Mouse (Mus musculus) kidney, adult 18-20 months (tissue): ENCODE data around the gene Prrg2.
"Not testable (repeated sequence)": the region's sequence is repeated elsewhere in the genome, so short reads cannot be mapped to it uniquely, and the experiment has no call there.

Experiments
- DNase-seq: peaks from one replicate; pipeline ENCODE4 v3.0.0; 2021

Prrg2 gene

DNA sequence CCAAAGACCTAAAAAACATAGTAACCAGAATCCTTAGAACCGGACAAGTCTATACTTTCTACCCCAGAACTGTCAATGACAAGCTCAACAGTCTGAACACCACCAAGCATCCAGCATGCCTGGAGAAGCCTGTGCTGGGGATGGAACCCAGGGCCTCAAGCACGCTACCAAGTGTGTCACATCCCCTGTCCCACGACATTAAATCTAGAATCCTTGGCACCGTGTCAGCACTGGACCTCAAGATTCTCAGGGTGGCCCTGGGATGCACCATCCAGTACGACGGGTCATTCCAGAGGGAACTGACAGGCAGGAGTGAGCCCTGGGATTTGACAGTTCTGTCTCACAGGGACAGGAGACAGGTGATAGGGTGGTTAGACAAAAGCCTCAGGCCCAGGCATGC is 32.5 kb downstream of the Prrg2 start:
- no peak for DNase-seq

DNA sequence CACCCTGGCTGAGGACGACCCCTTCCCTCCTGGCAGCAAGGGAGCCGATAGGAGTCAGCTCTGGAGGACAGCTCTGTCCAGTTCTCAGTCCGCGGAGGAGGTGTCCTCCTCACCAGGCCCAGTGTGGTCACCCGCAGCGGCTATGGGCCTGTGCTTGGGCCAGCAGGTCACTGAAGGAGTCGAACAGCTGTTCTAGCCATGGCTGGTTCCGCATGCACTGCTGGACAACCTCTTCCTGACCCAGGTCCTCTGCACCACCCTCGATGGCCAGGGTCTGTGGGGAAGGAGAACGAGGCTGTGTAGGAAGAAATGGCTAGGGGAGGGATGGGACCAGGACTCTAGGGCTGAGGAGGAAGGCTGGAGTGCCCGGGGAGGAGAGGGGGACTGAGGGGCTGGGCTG is 34.1 kb downstream of the Prrg2 start:
- no peak for DNase-seq

DNA sequence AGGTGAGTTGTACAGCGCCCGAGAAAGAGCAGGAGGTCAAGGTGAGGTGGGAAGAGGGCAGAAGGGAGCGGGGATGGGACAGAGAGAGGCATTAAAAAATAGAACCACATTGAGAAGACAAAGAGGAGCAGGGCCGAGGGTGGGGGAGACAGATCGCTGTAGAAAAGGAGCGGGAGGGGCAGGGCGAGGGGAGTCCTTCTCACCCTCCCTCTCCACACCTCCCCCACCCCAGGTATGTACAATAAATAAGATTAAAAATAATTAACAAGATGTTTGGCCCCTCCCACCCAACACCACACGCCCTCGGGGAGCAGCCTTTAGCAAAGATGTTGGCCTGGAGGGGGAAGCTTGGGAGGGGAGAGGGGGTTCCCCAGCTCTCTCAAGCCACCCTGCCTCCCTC is 34.7 kb downstream of the Prrg2 start:
- DNase-seq, result no peak

DNA sequence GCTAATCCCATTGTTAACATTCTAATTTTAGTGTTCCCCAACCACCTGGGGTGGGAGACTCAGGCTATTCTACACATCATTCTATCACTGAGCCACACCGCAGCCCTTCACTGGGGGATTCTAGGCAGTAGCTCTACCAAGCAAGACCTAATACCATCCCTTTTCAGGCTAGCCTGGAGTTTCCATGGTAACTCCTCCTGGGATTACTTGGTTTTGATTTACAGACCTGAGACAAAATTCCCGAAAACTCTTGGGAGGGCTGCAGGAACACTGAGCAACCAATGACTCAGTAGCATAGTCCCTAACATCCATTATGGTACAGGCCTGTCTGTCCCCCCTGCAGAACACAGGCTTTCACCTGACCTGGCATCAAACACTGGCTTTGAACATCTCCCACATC is 36.2 kb downstream of the Prrg2 start:
- no peak for DNase-seq

DNA sequence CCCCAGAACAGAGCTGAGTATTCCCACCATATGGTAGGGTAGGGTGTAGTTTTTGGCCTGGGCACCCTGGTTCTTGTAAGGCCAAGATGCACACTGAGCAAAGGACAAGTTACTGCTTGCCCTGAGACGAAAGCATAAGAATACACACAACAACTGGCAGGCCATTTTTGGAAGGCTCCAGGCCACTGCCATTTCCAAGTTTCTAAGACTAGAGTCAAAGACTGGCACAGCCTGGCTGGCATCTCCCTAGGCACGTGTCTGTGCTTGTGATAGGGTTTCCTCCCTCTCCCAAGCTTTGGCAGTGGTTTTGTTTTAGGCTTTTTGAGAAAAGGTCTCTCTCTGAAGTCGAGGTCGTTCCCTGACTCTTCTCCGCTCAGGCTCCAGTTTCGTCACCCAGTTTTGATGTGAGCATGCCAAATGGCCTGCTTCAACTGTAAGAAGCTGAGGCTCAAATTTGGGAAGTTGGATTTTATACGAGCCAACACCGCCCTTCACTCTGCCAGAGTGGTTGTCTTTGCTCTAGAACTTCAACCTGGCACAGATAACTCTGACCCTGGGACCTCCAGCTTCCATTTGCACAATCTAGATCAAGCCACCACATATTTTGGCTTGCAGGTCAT is 36.8 kb downstream of the Prrg2 start:
- DNase-seq, result no peak

DNA sequence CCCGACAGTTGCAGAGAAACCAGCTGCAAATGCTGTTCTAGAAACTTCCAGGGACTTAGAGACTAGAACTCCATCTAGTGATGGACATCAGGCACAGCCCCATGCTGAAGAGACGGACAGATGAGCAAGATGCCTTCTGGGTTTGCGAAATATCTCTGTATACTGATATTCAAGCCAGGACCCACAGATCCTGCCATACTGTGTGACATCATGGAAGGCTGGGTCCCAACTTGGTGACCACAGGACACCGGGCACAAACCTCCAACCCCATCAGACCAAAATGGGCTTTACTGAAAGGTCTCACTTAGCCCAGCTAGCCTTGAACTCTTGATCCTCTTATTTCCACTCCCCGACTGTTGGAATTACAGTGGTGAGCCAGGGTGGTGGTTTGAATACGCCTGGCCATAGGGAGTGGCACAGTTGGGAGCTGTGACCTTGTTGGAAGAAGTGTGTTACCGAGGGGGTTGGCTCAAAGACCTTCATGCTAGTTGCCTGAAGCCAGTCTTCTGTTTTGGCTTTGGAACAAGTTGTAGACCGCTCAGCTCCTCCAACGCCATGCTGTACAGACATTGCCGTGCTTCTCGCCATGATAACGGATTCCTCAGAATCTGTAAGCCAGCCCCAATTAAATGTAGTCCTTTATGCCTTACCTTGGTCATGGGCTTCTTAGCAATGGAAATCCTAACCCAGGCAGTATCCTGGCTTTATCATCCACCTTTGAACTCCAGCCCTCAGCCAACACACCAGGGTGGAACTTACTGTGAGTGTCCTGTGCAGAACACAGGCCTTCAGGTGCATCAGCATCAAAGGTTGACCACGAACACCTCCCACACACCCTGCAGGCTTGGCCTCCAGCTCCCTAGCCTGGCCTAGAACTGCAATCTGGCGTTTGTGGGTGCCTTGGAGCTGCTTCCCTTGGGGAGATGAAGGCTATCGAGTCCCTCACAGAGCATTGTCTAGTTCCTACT is 37.9 kb downstream of the Prrg2 start:
- no peak for DNase-seq

DNA sequence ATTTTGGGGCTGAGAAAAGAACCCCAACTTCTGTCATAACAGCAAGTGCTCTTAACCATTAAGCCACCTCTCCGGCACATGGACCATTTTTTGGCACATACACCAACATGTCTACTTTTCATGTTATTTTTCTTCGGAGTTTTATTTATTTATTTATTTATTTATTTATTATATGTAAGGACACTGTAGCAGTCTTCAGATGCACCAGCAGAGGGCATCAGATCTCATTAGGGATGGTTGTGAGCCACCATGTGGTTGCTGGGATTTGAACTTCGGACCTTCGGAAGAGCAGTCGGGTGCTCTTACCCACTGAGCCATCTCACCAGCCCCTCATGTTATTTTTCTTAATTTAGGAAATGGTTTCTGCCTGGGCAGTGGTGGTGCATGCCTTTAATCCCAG is 38.8 kb downstream of the Prrg2 start:
- not testable (repeated sequence) for DNase-seq

DNA sequence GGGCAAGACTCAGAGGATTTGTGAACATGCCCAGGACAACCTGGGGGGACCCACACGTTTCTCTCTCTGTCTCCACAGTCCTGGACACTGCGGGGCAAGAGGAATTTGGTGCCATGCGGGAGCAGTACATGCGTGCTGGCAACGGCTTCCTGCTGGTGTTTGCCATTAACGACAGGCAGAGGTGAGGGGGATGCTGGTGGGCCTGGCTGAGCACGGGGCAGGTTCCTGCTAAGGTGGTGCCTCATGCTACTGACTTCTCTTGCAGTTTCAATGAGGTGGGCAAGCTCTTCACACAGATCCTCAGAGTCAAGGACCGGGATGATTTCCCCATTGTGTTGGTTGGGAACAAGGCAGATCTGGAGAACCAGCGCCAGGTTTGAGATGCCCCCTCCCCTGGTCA is 42.3 kb downstream of the Prrg2 start:
- no peak for DNase-seq

DNA sequence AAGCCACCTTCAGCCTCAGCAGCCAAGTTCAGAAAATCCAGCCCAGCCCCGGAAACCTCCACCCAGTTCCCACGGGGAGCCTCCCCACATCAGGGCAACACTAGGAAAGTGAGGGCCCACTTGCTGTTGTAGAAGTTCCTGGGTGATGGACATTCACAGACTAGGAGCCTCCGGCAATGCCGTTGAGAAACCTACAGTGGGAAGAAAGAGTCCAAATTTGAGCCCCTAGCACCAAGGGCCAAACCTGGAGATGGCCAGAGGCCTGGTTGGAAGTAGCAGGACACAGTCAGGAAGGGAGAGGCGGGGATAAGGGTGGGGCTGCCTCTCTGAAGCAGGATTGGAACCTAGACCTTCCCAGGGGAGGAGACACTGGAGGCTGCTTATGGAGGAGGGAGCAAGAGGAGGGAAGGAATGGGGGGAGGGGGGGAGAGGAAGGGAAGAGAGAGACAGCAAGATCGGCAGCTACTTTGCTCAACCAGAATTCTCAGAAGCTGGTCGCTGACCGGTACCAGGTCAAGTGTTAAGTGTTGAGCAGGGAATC is 43.4 kb downstream of the Prrg2 start:
- DNase-seq, result peak; percentile 76

DNA sequence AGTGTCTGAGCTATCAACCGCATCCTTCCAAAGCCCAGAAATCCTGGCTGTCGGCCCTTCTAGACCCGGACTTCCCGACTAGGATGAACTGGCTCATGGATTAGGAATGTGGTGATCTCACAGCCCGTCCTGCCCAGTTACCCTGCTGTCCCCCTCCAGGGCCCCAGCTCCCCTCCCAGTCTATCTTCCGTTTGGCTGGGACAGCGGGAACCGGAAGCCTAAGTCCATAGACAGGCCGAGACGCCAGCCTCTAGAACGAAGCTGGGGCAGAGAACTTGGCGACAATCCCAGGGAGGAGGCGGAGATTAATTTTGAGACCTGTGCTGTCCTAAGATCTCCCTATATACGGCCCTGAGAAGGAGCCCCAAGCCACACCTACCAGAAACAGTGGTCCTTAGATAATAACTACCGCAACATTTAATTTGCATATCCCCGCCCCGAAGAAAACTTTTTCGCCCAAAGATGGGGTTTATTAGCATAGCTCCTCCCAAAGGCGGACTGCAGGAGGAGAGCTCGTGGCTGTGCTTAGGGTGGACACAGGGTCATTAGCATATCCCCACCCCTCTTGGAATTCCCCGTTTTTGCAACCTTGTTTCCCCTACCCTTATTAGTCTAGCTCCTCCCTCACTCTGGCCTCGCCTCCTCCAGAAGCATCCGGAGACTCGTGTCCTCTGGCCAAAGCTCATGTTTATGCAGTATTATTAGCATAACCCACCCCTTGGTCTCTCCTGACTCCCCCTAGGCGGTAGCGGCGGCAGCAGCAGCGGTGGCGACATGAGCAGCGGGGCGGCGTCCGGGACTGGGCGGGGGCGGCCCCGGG is 45.0 kb downstream of the Prrg2 start, which contains the start of gene Rras:
TSS of gene Rras (plus strand) at position 720 of the 820 bp plus-strand sequence.
- peak; percentile 89 for DNase-seq

DNA sequence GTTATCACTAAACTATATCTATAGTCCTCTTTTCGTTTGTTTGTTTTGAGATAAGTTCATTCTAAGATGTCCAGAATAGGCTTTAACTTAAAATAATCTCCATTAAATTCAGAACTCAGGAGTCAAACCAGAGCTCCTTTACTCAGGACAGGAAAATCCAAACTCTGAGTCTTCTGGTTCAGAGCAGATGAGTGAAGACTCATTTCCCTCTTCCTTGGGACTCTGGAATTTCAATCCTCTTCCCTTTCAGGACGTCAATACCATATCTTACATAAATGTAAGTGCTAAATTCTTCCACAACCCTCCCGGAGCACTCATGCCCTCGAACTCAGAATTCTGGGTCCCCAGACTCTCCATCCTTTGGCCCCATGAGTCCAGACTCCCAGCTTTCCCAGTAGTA is 45.7 kb downstream of the Prrg2 start:
- no peak for DNase-seq

DNA sequence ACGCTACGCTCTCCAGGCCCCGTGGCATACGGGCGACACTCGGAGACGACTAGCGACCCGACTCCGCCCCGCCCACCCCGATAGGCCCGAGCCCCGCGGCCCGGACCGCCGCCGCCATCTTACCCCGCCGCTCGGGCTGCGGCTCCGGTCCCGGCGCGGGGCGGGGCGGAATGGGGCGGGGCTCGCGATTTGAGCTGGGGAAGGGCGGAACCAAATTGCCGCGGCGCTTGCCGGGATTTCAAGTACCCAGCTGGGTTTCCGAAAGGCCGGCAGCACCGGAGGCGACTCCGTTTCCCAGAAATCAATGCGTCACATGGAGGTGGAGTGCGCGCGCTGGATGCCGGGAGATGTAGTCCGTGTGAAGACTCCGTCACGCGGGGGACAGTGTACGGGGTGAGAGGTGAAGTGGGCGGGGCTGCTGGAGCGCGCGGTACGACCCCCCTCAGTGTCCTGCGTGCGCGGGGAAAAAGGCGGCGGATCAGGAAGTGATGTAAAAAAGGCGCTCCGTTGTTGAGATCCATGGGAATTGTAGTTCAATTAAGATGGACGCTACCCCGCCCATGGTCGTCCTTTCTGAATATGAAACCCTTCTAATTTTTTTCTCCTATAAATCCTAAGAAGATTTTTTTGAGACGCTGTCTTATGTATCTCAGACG is 46.4 kb downstream of the Prrg2 start, which contains the start of gene Scaf1:
TSS of gene Scaf1 (minus strand) at position 407 of the 656 bp plus-strand sequence.
- DNase-seq, result peak; percentile 99

DNA sequence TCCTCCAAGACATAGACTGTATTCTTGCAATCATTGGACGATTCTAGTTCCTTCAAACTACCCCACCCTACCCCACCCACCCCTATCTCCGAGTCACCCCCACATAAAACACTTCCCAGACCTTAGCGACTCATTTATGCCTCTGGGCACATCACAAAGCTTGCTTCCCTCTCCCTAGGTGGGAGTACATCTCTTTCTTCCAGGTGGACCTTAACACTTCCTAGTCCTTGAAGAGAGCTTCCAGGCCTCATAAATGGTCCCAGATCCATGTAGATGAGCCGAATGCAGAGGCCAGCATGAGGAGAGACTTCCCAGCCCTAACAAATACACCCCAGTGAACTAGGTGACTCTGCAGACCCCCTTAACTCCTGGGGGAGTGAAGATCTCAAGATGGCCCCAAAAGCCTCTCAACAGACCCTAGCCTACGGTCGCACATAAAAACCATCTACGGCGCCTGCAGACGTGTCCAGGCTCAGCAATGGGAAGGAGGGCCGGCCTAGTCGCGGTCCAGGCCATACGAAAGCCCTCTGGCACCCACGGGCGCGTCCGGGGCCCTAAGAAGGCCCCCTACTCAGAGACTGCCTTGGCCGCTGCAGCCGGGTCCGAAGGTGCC is 47.0 kb downstream of the Prrg2 start:
- DNase-seq, result no peak

DNA sequence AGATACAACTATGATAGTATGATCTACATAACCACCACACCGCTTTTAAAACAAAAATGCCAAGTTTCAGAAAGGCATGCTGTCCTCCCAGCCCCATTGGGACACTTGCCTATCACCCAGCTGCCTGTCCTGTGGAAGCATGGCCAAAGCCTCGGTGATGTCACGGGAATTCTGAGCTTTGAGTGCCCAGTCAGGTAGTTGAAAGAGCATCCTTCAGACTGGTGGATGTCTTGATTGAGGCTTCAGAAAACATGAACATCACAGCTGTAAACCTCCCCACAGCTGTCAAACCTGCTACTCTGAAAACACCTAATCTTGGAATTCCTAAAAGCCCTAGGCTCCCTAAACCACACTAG is 48.4 kb downstream of the Prrg2 start:
- DNase-seq, result no peak

DNA sequence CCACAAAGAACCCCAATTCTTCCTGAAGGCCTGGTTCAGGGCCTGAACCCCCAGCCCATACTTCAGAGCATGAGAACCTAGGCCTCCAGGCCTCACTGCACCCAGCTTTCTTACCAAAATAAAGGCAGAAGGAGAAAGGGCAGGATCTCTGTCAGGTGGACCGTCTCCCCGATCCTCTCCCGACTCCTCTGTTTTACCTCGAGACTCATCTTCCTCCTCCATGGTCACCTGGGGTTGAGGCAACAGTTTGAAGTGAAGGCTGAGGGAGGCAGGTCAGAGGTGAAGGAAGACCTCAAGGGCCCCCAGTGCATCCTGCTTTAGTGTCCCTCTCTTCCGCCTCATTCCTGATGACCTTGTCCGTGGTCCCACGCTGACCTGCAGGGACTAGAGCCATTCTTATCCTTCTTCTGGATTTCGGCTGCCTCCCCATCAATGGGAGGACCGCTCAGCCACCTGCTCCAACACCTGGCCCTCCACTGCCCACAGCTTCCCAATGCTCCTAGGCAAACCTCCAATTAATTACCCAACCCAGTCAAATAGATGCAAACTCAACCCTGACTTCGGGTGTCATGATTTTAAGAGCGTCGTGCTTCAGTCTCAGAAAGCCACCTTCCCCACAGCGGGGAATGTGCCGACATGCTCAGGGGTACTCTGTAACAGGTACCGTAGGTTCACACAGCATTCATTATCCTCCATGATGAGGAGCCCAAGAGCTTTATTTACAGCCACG is 48.9 kb downstream of the Prrg2 start:
- no peak for DNase-seq

DNA sequence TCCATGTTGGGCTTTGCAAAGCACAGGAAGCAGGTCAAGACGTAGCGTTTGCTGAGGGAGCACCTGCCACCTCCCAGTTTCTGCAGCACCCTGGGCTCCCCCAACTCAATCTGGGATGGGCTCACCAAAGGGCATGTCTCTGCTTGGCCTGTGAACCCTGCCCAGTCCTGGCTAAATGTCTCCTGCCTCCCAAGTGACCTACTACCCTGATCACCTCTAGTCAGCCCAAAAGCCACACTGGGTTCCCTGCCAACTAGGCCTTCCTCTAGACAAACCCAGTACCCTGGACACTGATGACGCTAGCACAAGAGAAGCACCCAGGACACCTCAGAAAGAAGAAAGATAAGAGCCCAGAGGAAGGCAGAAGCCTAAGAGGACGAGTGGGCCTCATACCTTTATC is 49.7 kb downstream of the Prrg2 start:
- no peak for DNase-seq

DNA sequence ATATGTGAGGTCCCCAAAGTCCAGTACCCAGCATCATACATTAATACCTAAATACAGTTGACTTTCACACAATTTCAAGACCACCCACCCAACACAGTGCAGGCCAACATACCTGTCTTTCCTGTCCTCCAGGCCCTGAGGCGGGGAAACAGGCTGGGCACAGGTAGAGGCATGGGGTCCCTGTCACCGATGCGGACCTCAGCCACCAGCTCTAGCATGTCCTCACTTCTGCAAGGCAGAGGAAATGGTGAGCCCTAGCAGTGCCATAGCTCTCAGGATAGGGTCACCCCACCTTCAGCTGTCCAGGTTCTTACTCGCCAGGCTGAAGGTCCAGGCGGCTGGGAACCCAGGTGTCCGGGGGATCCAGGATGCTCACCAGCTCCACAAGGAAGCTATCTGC is 50.5 kb downstream of the Prrg2 start:
- DNase-seq, result no peak

DNA sequence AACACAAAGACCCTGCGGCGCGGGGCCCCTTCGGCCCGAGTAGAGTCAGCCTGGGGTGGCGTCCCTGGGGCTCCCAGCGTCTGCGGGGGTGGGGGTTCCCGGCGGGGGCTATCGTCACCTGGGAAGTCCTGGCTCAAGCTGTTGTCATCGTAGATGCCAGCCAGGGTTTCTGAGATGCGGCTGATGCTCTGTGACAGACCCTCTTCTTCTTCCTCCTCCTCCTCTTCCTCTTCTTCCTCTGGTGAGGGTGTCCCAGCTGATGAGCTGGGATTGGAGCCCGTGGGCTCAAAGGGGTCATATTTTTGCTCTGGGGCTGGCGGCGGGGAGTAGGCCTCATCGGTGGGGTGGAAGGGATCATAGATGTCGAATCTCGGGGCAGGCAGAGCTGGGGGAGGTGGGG is 54.1 kb downstream of the Prrg2 start:
- no peak for DNase-seq

DNA sequence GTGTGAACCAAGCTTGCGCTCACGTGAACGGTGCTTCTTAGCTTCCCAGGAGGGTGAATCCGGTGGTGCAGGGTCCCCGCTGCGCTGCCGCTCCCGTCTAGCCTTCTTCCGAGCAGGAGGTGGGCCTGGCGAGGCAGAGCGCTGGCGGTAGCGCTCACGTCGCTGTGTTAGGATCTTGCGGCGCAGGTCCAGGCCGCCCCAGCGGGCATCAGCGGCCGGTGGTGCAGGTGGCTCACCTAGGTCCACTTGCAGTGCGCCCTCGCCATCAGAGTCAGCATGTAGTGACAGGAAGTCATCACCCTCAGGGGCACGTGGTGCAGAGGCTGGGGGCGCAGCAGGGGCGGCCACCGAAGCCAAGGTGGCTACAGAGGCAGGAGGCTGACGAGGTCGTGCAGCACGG is 54.6 kb downstream of the Prrg2 start:
- no peak for DNase-seq

DNA sequence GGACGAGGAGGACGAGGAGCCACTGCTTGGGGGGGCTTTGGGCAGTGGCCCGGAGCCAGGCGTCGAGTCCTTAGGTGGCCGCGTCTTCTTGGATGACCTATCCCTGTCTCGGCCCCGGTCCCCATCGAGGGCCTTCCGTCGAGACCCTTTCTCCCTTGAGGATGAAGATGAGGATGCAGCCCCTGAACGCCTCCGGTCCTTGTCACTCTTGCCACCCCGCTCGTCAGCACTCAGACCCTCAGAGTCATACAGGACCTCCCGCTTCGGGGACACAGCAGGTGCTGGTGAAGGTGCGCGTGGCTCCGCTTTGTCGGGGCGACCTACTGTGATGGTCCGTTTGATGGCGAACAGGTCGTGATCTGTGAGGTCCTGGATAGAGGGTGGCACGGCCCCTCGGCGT is 55.3 kb downstream of the Prrg2 start:
- no peak for DNase-seq

DNA sequence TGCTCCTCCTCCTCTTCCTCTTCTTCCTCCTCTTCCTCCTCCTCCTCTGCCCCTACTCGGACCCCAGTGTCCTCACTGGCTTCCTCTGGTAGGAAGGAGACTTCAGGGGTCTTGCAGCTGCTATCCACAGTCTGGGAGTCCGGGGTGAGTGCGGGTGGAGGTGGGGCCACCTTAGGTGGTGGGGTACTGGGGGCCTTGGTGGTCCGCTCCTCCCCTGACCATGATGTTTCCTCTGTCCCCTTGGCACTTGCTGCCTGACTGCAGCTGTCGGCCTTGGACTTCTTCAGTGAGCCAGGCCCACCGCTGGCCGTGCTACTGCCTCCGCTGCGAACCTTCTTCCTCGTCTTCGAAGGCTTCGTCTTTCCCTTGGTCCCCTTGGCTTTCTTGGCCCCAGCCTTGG is 56.0 kb downstream of the Prrg2 start:
- no peak for DNase-seq
